Mouse (Mus musculus) kidney, embryonic 14.5 days (tissue): ENCODE measurements at regions not wholly inside any gene's neighbourhood (a gene's known extent, or its start where the extent isn't known, plus 50 kb on each side); places are given as distances from the start of the nearest gene placed in this dataset.

Experiments
- ATAC-seq: fragments of 200-750 bp; cut with Nextera tagmentation; 2 replicates; pipeline ENCODE4 v1.8.0; 2017; ENCODE audit warnings: moderate number of reproducible peaks, mild to moderate bottlenecking, moderate TSS enrichment, moderate library complexity; ENCODE audit not compliant: low FRiP score, low TSS enrichment
- H3K27ac ChIP-seq: fragments of 300-500 bp; sonication (generic); 2 replicates; pipeline ENCODE4 v1.5.1; 2014; ENCODE audit warnings: low read depth, mild to moderate bottlenecking, low read length, moderate library complexity, mixed read lengths
- H3K27me3 ChIP-seq: fragments of 300-500 bp; sonication (generic); 2 replicates; pipeline ENCODE4 v1.6.1; 2014; ENCODE audit warnings: mild to moderate bottlenecking, low read length; ENCODE audit not compliant: control insufficient read depth, insufficient read depth
- H3K36me3 ChIP-seq: fragments of 300-500 bp; sonication (generic); 2 replicates; pipeline ENCODE4 v1.6.1; 2014; ENCODE audit warnings: low read length, mixed read lengths; ENCODE audit not compliant: control insufficient read depth, insufficient read depth
- H3K4me1 ChIP-seq: fragments of 300-500 bp; sonication (generic); 2 replicates; pipeline ENCODE4 v1.6.1; 2014; ENCODE audit warnings: low read length, mixed read lengths; ENCODE audit not compliant: control insufficient read depth, insufficient read depth
- H3K4me2 ChIP-seq: fragments of 300-500 bp; sonication (generic); replicated peaks from 2 replicates; pipeline ENCODE4 v1.6.1; 2014; ENCODE audit warnings: low read depth, mild to moderate bottlenecking, low read length
- H3K4me3 ChIP-seq: fragments of 300-500 bp; sonication (generic); 2 replicates; pipeline ENCODE4 v1.5.1; 2014; ENCODE audit warnings: mild to moderate bottlenecking, low read length
- H3K9ac ChIP-seq: fragments of 300-500 bp; sonication (generic); 2 replicates; pipeline ENCODE4 v1.6.1; 2014; ENCODE audit warnings: low read depth, mild to moderate bottlenecking, low read length, moderate library complexity
- H3K9me3 ChIP-seq: fragments of 300-500 bp; sonication (generic); 2 replicates; pipeline ENCODE4 v1.6.1; 2016; ENCODE audit warnings: low read length; ENCODE audit not compliant: control insufficient read depth
- WGBS: fragments of 180-500 bp; shearing (Covaris S2); extraction: QIAGEN DNeasy Blood & Tissue Kit; methylation state at CpG from one replicate; pipeline ENCODE4 v1.1.7; 2014; 5-methylcytosine and 5-hydroxymethylcytosine counted together

GRCm38 (mm10) chr7:135767493-135767892 lies 51.3 kb upstream of the Mki67 start:
- Histone ChIP-seq H3K4me2 (no peak overlapping the region), H3K4me3 (no peak overlapping the region), H3K27me3 (no peaks in the 10 kb centered on the region), H3K4me1 (no peaks in the 10 kb centered on the region), H3K9me3 (no peaks in the 10 kb centered on the region), H3K9ac (no peak overlapping the region), H3K27ac (no peak overlapping the region), H3K36me3 (no peaks in the 10 kb centered on the region)
- ATAC-seq = no peak
- 68% methylated on average over 6 of the region's 6 CpGs for WGBS

GRCm38 (mm10) chr7:135768064-135768463 lies 51.9 kb upstream of the Mki67 start:
- no peak overlapping the region for H3K27ac ChIP-seq
- H3K4me2 ChIP-seq = no peak overlapping the region
- no peaks in the 10 kb centered on the region for H3K27me3 ChIP-seq
- no peaks in the 10 kb centered on the region for H3K9me3 ChIP-seq
- H3K9ac ChIP-seq = no peak overlapping the region
- 82% methylated on average over 11 of the region's 11 CpGs for WGBS
- ATAC-seq = no peak
- H3K4me3 ChIP-seq = no peak overlapping the region
- no peaks in the 10 kb centered on the region for H3K36me3 ChIP-seq
- H3K4me1 ChIP-seq = no peaks in the 10 kb centered on the region

- no peaks in the 10 kb centered on the region for H3K9me3 ChIP-seq
- H3K4me1 ChIP-seq = no peaks in the 10 kb centered on the region
- ATAC-seq = peak; percentile 76
- WGBS = 7% methylated on average over 3 of the region's 3 CpGs
- no peak overlapping the region for H3K4me2 ChIP-seq
- no peaks in the 10 kb centered on the region for H3K27me3 ChIP-seq
- no peaks in the 10 kb centered on the region for H3K36me3 ChIP-seq
- H3K4me3 ChIP-seq = no peak overlapping the region
- H3K9ac ChIP-seq = no peak overlapping the region
- H3K27ac ChIP-seq = no peak overlapping the region
These were observed 52.4 kb upstream of the Mki67 start for GRCm38 (mm10) chr7:135768592-135768991.

GRCm38 (mm10) chr7:135769082-135769673 lies 53.0 kb upstream of the Mki67 start:
- 44% methylated on average over 21 of the region's 21 CpGs for WGBS
- no peaks in the 10 kb centered on the region for H3K36me3 ChIP-seq
- no peak for ATAC-seq
- no peak overlapping the region for H3K4me2 ChIP-seq
- H3K4me3 ChIP-seq = no peak overlapping the region
- H3K27me3 ChIP-seq = no peaks in the 10 kb centered on the region
- H3K27ac ChIP-seq = no peak overlapping the region
- H3K9ac ChIP-seq = no peak overlapping the region
- H3K4me1 ChIP-seq = no peaks in the 10 kb centered on the region
- H3K9me3 ChIP-seq = no peaks in the 10 kb centered on the region

- no peak overlapping the region for H3K4me2 ChIP-seq
- peak; percentile 28; the same call in 1 of the 2 replicates for ATAC-seq
- H3K36me3 ChIP-seq = no peaks in the 10 kb centered on the region
- no peaks in the 10 kb centered on the region for H3K27me3 ChIP-seq
- no peak overlapping the region for H3K27ac ChIP-seq
- H3K9ac ChIP-seq = no peak overlapping the region
- H3K4me3 ChIP-seq = no peak overlapping the region
- H3K4me1 ChIP-seq = no peaks in the 10 kb centered on the region
- no peaks in the 10 kb centered on the region for H3K9me3 ChIP-seq
- 69% methylated on average over 6 of the region's 6 CpGs for WGBS
These were observed 53.9 kb upstream of the Mki67 start for GRCm38 (mm10) chr7:135770051-135770450.

- no peak for ATAC-seq
- no peaks in the 10 kb centered on the region for H3K27me3 ChIP-seq
- H3K9me3 ChIP-seq = no peaks in the 10 kb centered on the region
- no peak overlapping the region for H3K9ac ChIP-seq
- H3K4me2 ChIP-seq = no peak overlapping the region
- no peak overlapping the region for H3K27ac ChIP-seq
- no peaks in the 10 kb centered on the region for H3K4me1 ChIP-seq
- WGBS = 41% methylated on average over 7 of the region's 7 CpGs
- no peak overlapping the region for H3K4me3 ChIP-seq
- no peaks in the 10 kb centered on the region for H3K36me3 ChIP-seq
These were observed 59.8 kb upstream of the Mki67 start for GRCm38 (mm10) chr7:135775832-135776433.

- Histone ChIP-seq H3K9ac (no peak overlapping the region), H3K9me3 (no peaks in the 10 kb centered on the region), H3K36me3 (no peaks in the 10 kb centered on the region), H3K27ac (no peak overlapping the region), H3K4me1 (no peaks in the 10 kb centered on the region), H3K4me2 (no peak overlapping the region), H3K27me3 (no peaks in the 10 kb centered on the region), H3K4me3 (no peak overlapping the region)
- WGBS = 92% methylated on average over 1 of the region's 1 CpGs
- no peak for ATAC-seq
These were observed 74.0 kb upstream of the Mki67 start for GRCm38 (mm10) chr7:135790167-135790566.

GRCm38 (mm10) chr7:135790978-135791377 lies 74.8 kb upstream of the Mki67 start:
- ATAC-seq = peak; percentile 46; the same call in 1 of the 2 replicates
- no peak overlapping the region for H3K27ac ChIP-seq
- H3K4me2 ChIP-seq = no peak overlapping the region
- no peaks in the 10 kb centered on the region for H3K36me3 ChIP-seq
- no peak overlapping the region for H3K4me3 ChIP-seq
- H3K9ac ChIP-seq = no peak overlapping the region
- no peaks in the 10 kb centered on the region for H3K9me3 ChIP-seq
- WGBS = 2% methylated on average over 3 of the region's 3 CpGs
- H3K4me1 ChIP-seq = no peaks in the 10 kb centered on the region
- no peaks in the 10 kb centered on the region for H3K27me3 ChIP-seq

GRCm38 (mm10) chr7:135791953-135792690 lies 76.0 kb upstream of the Mki67 start:
- WGBS = 77% methylated on average over 6 of the region's 6 CpGs
- ATAC-seq = no peak
- H3K4me1 ChIP-seq = no peaks in the 10 kb centered on the region
- H3K9me3 ChIP-seq = no peaks in the 10 kb centered on the region
- no peak overlapping the region for H3K4me3 ChIP-seq
- no peak overlapping the region for H3K27ac ChIP-seq
- no peaks in the 10 kb centered on the region for H3K27me3 ChIP-seq
- no peak overlapping the region for H3K4me2 ChIP-seq
- no peaks in the 10 kb centered on the region for H3K36me3 ChIP-seq
- H3K9ac ChIP-seq = no peak overlapping the region
